Mouse (Mus musculus): ENCODE results near the gene Gck.

The Gck gene

GRCm38 (mm10) chr11:5949586-5950352 is at the start of gene Gck:
TSS of gene Gck (minus strand) at chr11:5950081.
- DNase-seq: no peak

- no peak for DNase-seq
These were observed 48.6 kb upstream of the Gck start for GRCm38 (mm10) chr11:5998472-5998871.

DNA sequence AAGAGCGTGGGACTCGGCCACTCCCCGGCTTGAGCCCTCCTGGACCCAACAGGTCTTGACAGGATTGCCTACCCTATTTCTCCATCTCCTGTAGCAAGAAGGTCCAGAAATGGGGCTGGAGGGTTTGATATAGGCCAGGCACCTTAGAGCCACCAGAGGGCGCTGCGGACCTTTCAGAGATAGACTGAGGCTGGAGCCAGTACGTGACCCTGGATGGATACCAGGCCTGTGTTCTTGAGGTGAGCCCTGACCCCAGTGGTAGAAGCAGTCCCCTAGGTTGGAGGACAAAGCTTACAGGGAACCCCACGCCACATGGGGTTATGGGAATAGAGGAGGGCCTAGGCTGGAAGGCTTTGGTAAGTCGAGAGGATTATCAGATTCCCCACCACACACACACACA is 46.1 kb upstream of the Gck start:
- DNase-seq: peak; percentile 90

- DNase-seq: no peak
These were observed 45.0 kb upstream of the Gck start for GRCm38 (mm10) chr11:5994880-5995279.

- peak; percentile 62 for DNase-seq
These were observed 44.3 kb upstream of the Gck start for GRCm38 (mm10) chr11:5994212-5994611.

- DNase-seq: no peak
These were observed 41.0 kb upstream of the Gck start for GRCm38 (mm10) chr11:5990910-5991309.

DNA sequence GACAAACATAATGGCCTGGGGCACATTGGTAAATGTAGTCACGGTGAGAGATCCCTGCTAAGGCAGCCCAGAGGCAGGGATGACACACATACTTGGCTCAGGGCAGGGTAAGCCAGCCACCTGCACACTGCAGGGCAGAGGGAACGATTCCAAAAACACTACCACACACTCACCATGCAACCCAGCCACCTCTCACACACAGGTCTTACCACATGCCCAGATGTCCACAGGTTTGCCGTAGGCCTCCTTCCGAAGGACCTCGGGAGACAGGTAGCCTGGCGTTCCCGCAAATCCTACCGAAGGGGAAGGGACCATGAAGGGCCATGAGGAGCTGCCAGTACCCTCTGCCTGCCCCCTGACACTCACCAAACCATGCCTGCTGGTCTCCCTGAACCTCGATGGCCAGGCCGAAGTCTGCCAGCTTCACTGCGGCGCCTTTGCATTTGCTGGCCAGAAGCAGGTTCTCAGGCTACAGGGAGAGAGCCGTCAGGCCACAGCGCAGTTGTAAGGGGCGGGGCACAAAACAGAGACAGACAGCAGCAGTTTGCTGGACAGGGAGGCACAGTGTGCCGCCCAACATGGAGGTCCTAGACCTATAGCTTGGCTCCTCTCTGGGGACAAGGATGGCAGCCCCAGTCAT is 40.2 kb upstream of the Gck start:
- peak; percentile 54 for DNase-seq

- DNase-seq: no peak
These were observed 38.2 kb upstream of the Gck start for GRCm38 (mm10) chr11:5988126-5988525.

GRCm38 (mm10) chr11:5983629-5984028 is 33.7 kb upstream of the Gck start:
- DNase-seq: peak; percentile 73

DNA sequence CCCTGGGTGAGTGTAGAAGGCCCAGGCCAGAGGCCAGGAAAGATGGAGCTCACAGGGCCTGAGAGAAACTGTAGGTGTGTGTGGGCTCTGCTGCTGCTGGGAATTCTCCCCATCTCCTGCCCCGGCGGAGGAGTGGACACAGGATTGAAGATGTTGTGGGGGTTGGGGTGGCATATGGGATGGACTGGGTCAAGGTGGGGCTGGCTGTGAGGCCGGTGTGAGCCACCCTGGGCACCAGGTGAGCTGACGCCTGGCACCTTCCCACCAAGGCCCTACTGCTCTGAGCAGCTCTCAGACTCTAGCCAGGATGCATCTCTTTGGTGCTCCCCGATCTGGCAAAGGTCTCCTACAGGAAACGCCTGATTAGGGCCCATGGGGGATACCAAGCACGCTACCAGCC is 31.4 kb upstream of the Gck start:
- DNase-seq: no peak

GRCm38 (mm10) chr11:5980561-5980960 is 30.7 kb upstream of the Gck start:
- DNase-seq: no peak

GRCm38 (mm10) chr11:5980108-5980507 is 30.2 kb upstream of the Gck start:
- DNase-seq: no peak

DNA sequence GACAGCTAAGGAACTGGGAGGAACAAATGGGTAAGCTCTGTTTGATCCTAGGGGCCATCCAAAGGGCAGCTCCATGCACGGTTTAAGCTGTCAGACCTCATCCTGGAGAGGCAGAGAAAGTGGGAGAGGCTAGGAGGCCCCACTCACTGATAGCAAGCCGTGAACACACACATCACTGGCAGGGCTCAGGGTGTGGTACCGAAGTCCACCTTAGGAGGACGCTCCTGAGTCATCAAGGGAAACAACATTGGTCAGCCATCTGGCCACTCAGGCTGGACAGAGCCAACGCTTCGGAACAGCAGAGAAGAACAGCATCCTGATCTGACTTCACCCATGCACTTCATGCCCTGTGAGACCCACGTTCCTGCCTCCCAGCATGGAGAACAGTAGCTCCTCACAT is 29.2 kb upstream of the Gck start:
- no peak for DNase-seq

GRCm38 (mm10) chr11:5976106-5976505 is 26.2 kb upstream of the Gck start:
- DNase-seq: no peak

DNA sequence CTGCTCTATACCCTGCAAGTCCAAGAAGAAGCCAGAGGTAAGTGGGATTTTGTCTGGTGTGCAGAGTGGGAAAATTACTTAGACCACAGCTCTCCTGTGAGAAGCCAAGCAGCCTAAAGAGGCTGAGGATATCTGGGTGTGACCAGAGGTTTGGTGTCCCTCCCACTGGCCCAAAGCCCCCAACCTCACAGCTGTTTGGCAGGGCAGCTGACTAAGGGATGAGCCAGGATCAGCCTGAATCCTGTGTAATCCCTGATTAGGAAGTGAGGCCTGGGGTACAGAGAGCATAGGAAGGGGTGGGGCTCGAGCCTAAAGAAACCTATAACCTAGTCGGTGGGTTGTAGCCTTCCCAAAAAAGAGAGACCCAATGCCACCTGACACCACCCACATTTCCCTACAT is 25.2 kb upstream of the Gck start:
- no peak for DNase-seq

- DNase-seq: no peak
These were observed 24.2 kb upstream of the Gck start for GRCm38 (mm10) chr11:5974053-5974452.

DNA sequence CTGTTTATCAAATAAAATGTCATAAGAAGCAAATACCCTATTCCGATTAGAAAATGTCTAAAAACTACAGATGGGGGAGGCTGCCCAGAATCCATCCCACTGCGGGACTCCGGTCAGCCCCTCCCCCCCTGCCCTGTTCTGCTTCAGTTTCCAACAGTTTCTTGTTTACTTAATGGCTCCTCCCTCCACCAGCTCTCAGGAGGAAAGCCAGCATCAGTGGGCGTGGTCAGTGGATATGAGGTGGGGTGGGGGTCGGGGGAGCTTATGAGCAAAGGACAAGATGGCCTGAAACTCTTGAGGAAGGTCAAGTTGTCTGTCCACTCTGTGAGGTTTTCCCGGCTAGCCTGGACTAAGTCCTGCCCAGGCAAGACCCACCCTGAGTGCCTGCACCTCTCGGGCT is 23.3 kb upstream of the Gck start:
- no peak for DNase-seq

- DNase-seq: no peak
These were observed 21.3 kb upstream of the Gck start for GRCm38 (mm10) chr11:5971202-5971601.

GRCm38 (mm10) chr11:5968223-5968622 is 18.3 kb upstream of the Gck start:
- no peak for DNase-seq

- no peak for DNase-seq
These were observed 16.9 kb upstream of the Gck start for GRCm38 (mm10) chr11:5966751-5967150.

GRCm38 (mm10) chr11:5965865-5966264 is 16.0 kb upstream of the Gck start:
- DNase-seq: no peak

- DNase-seq: no peak
These were observed 10.2 kb upstream of the Gck start for GRCm38 (mm10) chr11:5960051-5960450.

GRCm38 (mm10) chr11:5955546-5956276 is 5.8 kb upstream of the Gck start, which contains the start of gene Ykt6:
TSS of gene Ykt6 (plus strand) at chr11:5955693.
- DNase-seq: peak; percentile 94

DNA sequence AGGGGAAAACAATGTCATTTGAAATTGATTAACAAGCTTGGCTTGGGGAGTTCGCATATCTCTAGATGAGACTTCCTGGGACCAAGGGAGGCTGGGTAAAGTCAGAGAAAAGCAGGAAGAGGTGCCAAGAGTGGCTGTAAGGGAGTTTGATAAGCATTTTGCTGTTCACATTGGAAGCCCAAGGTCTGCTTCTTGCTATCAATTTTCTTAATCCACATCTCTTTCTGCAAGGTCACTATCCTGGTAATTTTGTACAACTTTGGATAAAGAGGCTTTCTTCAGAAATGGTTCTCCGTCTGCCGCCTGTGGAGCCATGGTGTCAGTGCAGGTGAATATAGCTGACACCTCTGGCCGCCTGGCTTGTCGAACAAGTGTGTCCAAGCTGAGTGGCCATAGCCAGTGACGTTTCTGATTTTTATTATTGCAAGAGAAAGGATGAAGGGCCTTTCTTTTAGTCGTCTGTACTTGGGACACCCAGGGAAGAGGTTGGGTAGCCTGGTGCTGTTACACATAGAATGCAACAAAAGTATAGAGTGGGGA is 5.2 kb upstream of the Gck start:
- peak; percentile 46 for DNase-seq
